In the genomic region with DNA sequence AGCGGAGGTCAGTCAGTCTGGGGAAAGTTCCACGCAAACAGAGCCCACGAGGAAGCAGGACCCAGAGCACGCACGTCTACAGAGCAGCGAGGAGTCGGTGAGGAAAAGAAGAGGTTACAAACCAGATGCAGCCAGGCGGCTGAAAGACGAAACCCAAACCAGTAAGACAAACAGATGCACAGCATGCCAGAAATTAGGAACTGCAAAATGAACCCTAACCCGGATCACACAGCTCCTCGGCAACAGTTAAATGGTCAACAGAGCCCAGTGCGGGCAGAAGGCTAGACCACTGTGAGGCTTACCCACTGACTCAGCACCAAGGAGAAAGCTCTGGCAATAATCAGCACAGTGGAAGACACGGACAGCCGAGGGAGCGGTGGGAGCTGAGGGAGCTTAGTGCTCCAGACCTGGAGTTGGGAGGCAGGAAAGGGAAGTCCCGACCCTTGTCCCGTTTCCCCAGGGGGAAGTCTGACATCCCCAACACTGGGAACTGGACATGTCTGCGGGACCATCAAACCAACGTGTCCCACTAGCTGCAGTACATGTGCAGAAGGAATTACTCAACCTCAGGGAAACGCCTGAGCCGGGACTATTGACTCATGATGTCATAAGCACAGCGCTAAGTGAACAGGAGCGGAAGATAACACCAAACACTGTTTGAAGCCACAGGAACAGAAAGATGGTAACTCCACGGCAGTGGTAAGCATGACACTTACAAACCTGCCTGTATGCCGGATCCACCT, we compare ENCODE assay signal across 8 mouse cellular contexts. TPM values are rescaled to one million over a fixed set of nuclear protein-coding genes. Genes with fewer than 3 reads are reported as not detected.
DNase-seq lines count a peak whose midpoint lies in the region; ATAC-seq lines count a peak whose summit lies in the region.

No protein-coding gene starts in this region.

- H3K36me3 ChIP-seq in forebrain, embryonic 13.5 days (ENCODE audit: poor library complexity, severe bottlenecking) = peaks cover 93% of the 10 kb centered on the region
- H3K36me3 ChIP-seq in forebrain, embryonic 15.5 days = peaks cover 67% of the 10 kb centered on the region
- H3K36me3 ChIP-seq in hindbrain, embryonic 16.5 days (ENCODE audit: control insufficient read depth, insufficient read depth, low read length) = peaks cover 46% of the 10 kb centered on the region
- peaks cover 39% of the 10 kb centered on the region for H3K36me3 ChIP-seq in lung, embryonic 16.5 days (ENCODE audit: control insufficient read depth, insufficient read depth, low read length)

- ATAC-seq in forebrain, embryonic 13.5 days = no peak
- ATAC-seq in forebrain, embryonic 15.5 days (replicated peaks) = no peak
- no peak for ATAC-seq in hindbrain, embryonic 16.5 days
- no peak; the same call in 1 of the 2 replicates for ATAC-seq in lung, embryonic 16.5 days (ENCODE audit: low read depth)
- no peak for ATAC-seq in inflammation-experienced regulatory T-cells, adult 6 months

- no peaks in the 10 kb centered on the region for H3K27me3 ChIP-seq in forebrain, embryonic 13.5 days
- H3K27me3 ChIP-seq in forebrain, embryonic 15.5 days = no peaks in the 10 kb centered on the region
- H3K27me3 ChIP-seq in hindbrain, embryonic 16.5 days (replicated peaks; ENCODE audit: control insufficient read depth, insufficient read depth, low read length) = no peaks in the 10 kb centered on the region
- H3K27me3 ChIP-seq in lung, embryonic 16.5 days (ENCODE audit: control insufficient read depth, insufficient read depth, low read depth, low read length) = no peaks in the 10 kb centered on the region

- intact Hi-C loops in gastrocnemius, postnatal 14 days (cut with DNase I; ENCODE audit: low total_unique reads) = no loop called here

- no peaks in the 10 kb centered on the region for H3K9me3 ChIP-seq in forebrain, embryonic 13.5 days (replicated peaks)
- H3K9me3 ChIP-seq in forebrain, embryonic 15.5 days = no peaks in the 10 kb centered on the region
- no peaks in the 10 kb centered on the region for H3K9me3 ChIP-seq in hindbrain, embryonic 16.5 days (ENCODE audit: control insufficient read depth, low read length)
- H3K9me3 ChIP-seq in lung, embryonic 16.5 days (ENCODE audit: control insufficient read depth, low read length) = no peaks in the 10 kb centered on the region

- H3K4me2 ChIP-seq in forebrain, embryonic 13.5 days = no peak overlapping the region
- no peak overlapping the region for H3K4me2 ChIP-seq in forebrain, embryonic 15.5 days (replicated peaks)
- H3K4me2 ChIP-seq in hindbrain, embryonic 16.5 days (ENCODE audit: low read length) = no peak overlapping the region
- peak overlapping the region; percentile 47 for H3K4me2 ChIP-seq in lung, embryonic 16.5 days (ENCODE audit: low read depth, low read length)

- H3K27ac ChIP-seq in forebrain, embryonic 13.5 days = no peak overlapping the region
- H3K27ac ChIP-seq in forebrain, embryonic 15.5 days (replicated peaks) = no peak overlapping the region
- H3K27ac ChIP-seq in hindbrain, embryonic 16.5 days (ENCODE audit: low read depth, low read length) = peak overlapping the region; percentile 25; the same call in 1 of the 2 replicates
- peak overlapping the region; percentile 99 for H3K27ac ChIP-seq in lung, embryonic 16.5 days (ENCODE audit: low read length)

- H3K4me3 ChIP-seq in forebrain, embryonic 13.5 days = no peak overlapping the region
- no peak overlapping the region for H3K4me3 ChIP-seq in forebrain, embryonic 15.5 days
- no peak overlapping the region for H3K4me3 ChIP-seq in hindbrain, embryonic 16.5 days (ENCODE audit: low read length)
- no peak overlapping the region for H3K4me3 ChIP-seq in lung, embryonic 16.5 days (ENCODE audit: low read length)

- 0 out of 2 replicates have a peak overlapping the region, but pooled peaks have one; percentile 8 for H3K9ac ChIP-seq in forebrain, embryonic 13.5 days
- no peak overlapping the region for H3K9ac ChIP-seq in forebrain, embryonic 15.5 days (replicated peaks)
- H3K9ac ChIP-seq in hindbrain, embryonic 16.5 days (ENCODE audit: low read depth, low read length) = no peak overlapping the region
- H3K9ac ChIP-seq in lung, embryonic 16.5 days (ENCODE audit: low read length) = peak overlapping the region; percentile 65

- H3K4me1 ChIP-seq in forebrain, embryonic 13.5 days = peaks cover 23% of the 10 kb centered on the region
- peaks cover 10% of the 10 kb centered on the region; the same call in 1 of the 2 replicates for H3K4me1 ChIP-seq in forebrain, embryonic 15.5 days
- H3K4me1 ChIP-seq in hindbrain, embryonic 16.5 days (ENCODE audit: control insufficient read depth, insufficient read depth, low read depth, low read length) = peaks cover 9% of the 10 kb centered on the region; the same call in 1 of the 2 replicates
- H3K4me1 ChIP-seq in lung, embryonic 16.5 days (replicated peaks; ENCODE audit: control insufficient read depth, insufficient read depth, low read length) = peaks cover 83% of the 10 kb centered on the region

- WGBS in forebrain, embryonic 13.5 days = 84% methylated on average over 25 of the region's 25 CpGs
- 83% methylated on average over 25 of the region's 25 CpGs for WGBS in forebrain, embryonic 15.5 days
- WGBS in hindbrain, embryonic 16.5 days = 81% methylated on average over 25 of the region's 25 CpGs
- 39% methylated on average over 25 of the region's 25 CpGs for WGBS in lung, embryonic 16.5 days

- peak; percentile 73 for DNase-seq in NIH3T3 (ENCODE audit: low read depth)
- DNase-seq in right cerebral cortex, postnatal 14 days = no peak
- DNase-seq in gastrocnemius, postnatal 14 days = no peak

RNA-seq across cellular contexts. Expression of gene Kctd10, which starts 8.4 kb away (rescaled TPM):
- polyA plus RNA-seq in forebrain, embryonic 13.5 days (2015; fragmentation: Nextera tagmentation; extraction: Ambion mirVana) = 81.3 and 89.7 TPM in 2 replicates
- polyA plus RNA-seq in forebrain, embryonic 15.5 days (2015; fragmentation: Nextera tagmentation; extraction: Ambion mirVana) = 85.7 and 89.3 TPM in 2 replicates
- 59.3 and 70.1 TPM in 2 replicates for polyA plus RNA-seq in hindbrain, embryonic 16.5 days (2015; fragmentation: Nextera tagmentation; extraction: Ambion mirVana)
- 200 and 214 TPM in 2 replicates for polyA plus RNA-seq in lung, embryonic 16.5 days (2015; fragmentation: Nextera tagmentation; extraction: Ambion mirVana)
- polyA plus RNA-seq in inflammation-experienced regulatory T-cells, adult 6 months (2017; shearing (Covaris generic)) = 10 to 100 TPM; 57.7 to 73.7 (median 61.6) TPM
- total RNA-seq in gastrocnemius, postnatal 14 days (2021) = 10 to 100 TPM; 24.2 to 25.0 TPM

RNA-seq across cellular contexts. Expression of gene Ube3b, which starts 8.5 kb away (rescaled TPM):
- polyA plus RNA-seq in forebrain, embryonic 13.5 days (2015; fragmentation: Nextera tagmentation; extraction: Ambion mirVana) = 34.0 and 41.7 TPM in 2 replicates
- 40.9 and 41.3 TPM in 2 replicates for polyA plus RNA-seq in forebrain, embryonic 15.5 days (2015; fragmentation: Nextera tagmentation; extraction: Ambion mirVana)
- polyA plus RNA-seq in hindbrain, embryonic 16.5 days (2015; fragmentation: Nextera tagmentation; extraction: Ambion mirVana) = 36.7 and 45.4 TPM in 2 replicates
- 52.5 and 54.1 TPM in 2 replicates for polyA plus RNA-seq in lung, embryonic 16.5 days (2015; fragmentation: Nextera tagmentation; extraction: Ambion mirVana)
- polyA plus RNA-seq in inflammation-experienced regulatory T-cells, adult 6 months (2017; shearing (Covaris generic)) = 10 to 100 TPM; 23.0 to 29.2 (median 28.0) TPM
- 10 to 100 TPM; 64.7 to 67.5 TPM for total RNA-seq in gastrocnemius, postnatal 14 days (2021)

Comparison
In these comparisons a context has a peak if more than half of its experiments do, and no peak if none do; other contexts are left out.
1. H3K9ac ChIP-seq: peak in forebrain, embryonic 13.5 days (single experiment) and lung, embryonic 16.5 days (single experiment); none in forebrain, embryonic 15.5 days (single experiment) and hindbrain, embryonic 16.5 days (single experiment).
2. H3K27ac ChIP-seq: peak in hindbrain, embryonic 16.5 days (single experiment) and lung, embryonic 16.5 days (single experiment); none in forebrain, embryonic 13.5 days (single experiment) and forebrain, embryonic 15.5 days (single experiment).